Mouse (Mus musculus) spleen, adult 2 months (tissue): Measurements from ENCODE around the gene Hist1h2bn.

ENCODE experiments used
- CTCF ChIP-seq: fragments of 200-500 bp; IDR thresholded peaks from 2 replicates; pipeline ENCODE4 v1.5.1; 2011; ENCODE audit warnings: mild to moderate bottlenecking, inconsistent platforms; ENCODE audit not compliant: insufficient read depth, insufficient read length, insufficient replicate concordance; ENCODE audit errors: extremely low read depth
- POLR2A ChIP-seq: fragments of 200-500 bp; IDR thresholded peaks from 2 replicates; pipeline ENCODE4 v1.6.1; 2011; ENCODE audit warnings: low read depth, low read length, inconsistent platforms

GRCm38 (mm10) chr13:21749387-21750158, 4.3 kb upstream of the Hist1h2bn start:
- TF ChIP-seq CTCF (no peak), POLR2A (no peak)
